Mouse (Mus musculus) urinary bladder, postnatal 14 days (tissue): ENCODE data around the gene Mospd2.

ENCODE experiments used
- DNase-seq: peaks from one replicate; pipeline ENCODE4 v3.0.0; 2021; ENCODE audit warnings: low spot score

The Mospd2 gene

DNA sequence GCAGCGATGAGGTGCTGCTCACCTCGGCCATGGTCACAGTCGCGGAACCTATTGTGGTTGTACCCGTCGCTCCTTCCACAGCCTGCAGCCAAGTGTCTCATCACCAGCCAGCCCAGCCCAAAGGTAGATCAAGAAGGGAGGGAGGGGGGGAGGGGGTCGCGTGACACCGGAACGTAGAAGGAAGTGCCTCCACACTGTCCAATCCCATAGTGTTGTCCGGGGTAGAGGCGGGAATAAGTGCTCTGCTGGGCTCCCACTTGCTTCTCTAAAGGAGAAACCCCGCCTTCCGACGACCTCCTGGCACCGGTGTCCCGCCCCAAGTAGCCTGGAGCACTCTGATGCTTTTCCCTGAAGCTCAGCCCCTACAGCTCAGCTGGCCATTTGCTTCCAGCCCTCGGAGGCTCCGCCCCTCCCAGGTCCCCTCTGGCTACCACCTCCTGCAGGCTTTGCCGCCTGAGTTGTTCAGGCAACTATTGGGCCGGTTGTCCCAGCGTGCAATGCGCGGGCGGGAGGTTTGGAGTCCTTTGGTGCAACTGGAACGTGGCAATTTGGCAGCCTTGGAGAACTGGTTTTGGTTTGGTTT lies at the start of gene Mospd2, which contains the start of gene Fancb:
TSS of gene Mospd2 (minus strand) at position 183 of the 583 bp plus-strand sequence.
TSS of gene Fancb (plus strand) at position 400 of the 583 bp plus-strand sequence.
- DNase-seq: peak; percentile 92

DNA sequence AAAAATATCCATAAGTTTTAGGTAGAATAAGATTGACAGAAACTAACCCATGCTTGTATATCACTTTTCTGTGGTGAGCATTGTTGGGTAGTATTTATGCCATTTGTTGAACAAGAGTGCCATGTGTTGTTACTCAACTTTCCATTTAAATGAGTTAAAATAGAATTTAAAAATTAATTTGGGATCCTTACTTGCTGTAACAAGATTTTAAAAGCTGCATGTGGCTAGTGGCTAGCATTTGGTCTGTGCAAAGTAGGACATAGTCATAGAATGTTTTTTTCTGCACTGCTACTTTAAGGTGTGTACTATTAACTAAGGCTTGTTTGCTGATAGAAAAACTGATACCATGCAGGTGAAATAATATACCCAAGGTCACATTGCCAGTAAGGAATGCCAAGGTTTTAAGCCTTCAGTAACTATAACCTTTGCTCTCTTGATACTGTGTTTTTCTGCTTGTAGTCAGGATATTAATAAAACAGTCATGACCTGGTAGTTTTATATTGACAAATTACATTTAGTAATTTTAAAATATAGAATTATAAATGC lies 24.7 kb upstream of the Mospd2 start, which contains the start of gene Gm17604:
TSS of gene Gm17604 (minus strand) at position 51 of the 546 bp plus-strand sequence.
- no peak for DNase-seq

DNA sequence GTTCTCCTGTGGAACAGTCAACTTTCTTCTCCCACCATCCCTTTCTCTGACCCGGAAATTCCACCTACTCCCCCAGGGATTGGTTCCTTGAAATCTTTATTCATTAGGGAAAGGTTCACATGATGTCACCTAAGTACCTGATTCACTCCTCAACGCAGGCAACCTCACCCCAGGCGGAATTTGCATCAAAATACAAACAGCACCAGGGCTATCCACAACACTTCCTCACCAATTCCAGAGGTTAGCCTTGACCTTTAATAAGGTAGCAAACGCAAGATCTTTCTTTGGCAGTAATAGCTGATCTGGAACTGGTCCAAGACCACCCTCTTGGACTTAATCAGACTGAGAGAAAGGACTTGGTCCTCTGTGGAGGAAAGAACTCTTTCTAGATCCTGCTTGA lies 23.0 kb upstream of the Mospd2 start:
- DNase-seq: no peak

DNA sequence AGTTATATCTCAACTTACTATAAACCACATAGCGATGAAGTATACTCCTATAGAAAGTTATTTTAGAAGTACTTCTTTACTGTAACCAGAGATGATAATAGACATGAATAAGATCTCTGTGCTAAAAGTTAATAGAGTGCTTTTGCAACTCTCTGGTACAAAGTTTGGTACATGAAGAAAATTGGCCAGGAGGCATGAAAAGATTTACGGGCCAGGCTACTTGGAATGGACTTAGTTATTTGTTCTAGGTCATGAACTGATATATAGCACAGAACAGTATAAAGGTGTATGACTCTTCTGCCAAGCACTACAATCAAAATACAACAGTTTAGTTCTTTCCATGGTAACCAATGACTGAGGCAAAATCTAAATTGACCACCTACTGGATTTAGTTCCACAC lies 1.3 kb downstream of the Mospd2 start:
- DNase-seq: no peak

DNA sequence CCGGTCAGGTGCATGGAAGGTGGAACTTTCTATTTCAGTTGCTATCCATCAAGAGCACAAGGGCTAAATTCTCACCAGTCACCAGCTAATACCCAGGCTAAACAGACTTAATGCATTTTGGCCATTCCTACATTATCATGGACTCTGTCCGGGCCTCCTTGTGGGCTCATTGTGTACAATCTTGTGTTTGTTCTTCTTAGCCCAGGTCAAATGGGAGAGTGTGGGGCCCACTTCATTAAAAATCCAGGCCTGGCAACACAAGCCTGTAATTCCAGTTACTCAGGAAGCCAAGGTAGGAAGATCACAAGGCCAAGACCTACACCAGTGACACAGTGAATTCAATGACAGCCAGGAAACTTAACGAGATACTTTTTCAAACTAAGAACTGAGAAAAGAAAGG lies 9.0 kb downstream of the Mospd2 start:
- DNase-seq: peak; percentile 8

DNA sequence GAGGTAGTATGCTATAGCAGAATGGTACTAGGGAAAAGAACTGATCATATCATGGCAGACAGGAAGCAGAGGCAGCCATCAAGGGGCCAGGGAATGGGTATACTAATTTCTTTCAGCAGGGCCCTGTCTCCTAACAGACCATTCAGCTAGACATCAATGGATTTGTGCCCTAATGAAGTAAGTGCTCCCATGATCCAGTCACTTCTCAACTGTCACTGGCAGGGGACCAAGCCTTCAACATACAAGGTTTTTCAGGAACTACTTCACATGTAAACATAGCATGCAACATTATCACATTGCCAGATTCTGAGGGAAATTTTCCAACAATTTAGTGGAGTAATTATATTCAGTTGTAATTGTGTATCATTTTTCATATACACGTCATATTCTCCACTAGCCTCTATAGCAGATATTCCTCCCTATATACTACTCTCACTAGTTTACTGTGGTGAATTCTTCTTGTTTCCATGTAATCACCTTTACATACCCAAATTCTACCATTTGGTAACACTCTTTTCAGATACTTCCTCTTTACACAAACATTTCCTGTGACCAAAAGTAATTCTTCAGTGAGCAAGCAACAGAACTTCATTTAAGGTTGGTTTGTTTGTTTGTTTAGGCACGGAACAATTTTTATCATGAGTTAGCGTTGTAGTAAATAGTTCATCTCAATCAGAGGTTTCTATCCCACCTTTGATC lies 14.3 kb downstream of the Mospd2 start:
- DNase-seq: no peak

DNA sequence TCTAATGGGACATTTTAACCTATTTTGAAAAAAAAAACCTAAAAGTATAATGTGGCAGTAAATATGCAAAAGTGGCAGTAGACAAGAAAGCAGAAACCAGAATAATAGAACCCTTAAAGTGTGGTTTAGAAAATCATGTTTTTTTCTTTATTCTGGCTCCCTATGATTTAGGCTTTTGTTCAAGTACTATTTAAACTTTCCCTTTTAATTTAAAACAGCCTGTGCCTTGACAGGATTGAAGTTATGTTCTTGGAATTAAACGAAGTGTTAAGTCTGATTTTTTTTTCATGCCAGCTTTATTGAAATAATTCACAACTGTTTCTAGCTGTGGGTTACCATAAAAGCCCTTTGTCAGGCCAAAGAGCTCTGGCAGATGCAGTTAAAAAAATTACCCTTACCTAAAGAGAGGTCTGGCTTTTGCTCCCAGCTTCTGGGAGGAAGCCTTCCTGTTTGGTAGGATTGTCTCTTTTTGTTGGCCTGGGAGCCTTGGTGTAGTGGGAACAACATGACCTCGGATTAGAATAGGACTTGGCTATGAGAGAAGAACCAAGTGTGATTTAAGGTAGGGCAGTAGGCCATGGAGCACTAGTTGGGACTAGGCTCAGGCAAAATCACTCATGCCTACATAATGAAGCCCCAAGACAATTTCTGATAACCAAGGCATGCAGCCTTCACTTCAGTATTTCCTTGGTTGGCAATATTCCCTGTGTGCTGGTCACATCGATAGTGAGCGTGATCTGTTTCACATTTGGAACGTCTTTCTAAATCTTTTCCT lies 27.4 kb downstream of the Mospd2 start:
- no peak for DNase-seq

DNA sequence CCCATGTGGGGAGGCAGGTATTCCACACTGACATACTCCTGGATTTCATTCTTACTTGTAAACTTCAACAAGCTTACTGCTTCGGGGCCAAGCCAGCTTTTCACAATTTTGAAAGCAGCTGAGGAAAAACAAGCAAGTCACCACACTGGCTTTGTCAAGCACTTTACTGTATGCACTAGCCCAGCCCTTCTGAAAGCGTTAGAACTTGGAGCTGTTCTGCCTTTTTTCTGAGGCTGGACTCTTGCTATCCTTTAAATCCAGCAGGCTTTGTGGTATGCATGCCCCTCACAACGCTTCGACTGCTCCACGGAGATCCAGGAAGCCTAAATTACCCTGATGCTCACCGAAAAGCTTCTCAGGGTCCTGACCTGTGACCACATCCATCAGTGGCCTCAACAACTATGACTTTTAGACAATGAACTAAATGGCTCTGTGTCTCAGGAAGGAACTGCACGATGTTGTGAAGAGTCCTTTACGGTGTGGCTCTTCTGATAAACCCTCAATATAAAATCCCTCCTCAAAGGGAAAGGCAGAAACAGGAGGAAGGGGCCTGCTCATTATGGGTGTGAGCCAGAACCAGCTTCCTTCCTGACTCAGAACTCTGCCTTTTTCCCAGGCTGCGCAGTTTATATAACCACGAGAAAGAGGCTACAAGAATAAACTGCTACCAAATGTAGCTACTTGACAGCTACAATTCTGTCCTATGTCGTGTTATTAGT lies 28.2 kb downstream of the Mospd2 start:
- no peak for DNase-seq

DNA sequence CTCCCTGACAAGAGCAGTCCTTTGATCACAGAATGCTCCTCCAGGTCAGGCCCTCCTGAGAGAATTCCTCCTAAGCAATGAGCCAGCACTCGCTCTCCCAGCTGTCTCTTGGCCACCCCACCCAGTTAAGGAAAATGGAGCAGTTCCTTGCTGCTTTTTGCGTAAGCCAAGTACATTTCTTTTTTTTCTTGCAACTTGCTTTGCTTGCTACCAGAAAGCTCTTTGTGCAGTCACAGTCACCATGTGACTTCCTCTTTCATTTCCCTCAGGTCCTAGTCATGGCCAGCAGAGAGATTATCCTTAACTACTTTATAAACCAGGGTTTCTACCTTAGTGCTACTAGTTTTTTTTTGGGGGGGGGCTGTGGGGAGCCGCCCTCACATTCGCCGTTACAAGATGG lies 38.6 kb downstream of the Mospd2 start:
- no peak for DNase-seq

DNA sequence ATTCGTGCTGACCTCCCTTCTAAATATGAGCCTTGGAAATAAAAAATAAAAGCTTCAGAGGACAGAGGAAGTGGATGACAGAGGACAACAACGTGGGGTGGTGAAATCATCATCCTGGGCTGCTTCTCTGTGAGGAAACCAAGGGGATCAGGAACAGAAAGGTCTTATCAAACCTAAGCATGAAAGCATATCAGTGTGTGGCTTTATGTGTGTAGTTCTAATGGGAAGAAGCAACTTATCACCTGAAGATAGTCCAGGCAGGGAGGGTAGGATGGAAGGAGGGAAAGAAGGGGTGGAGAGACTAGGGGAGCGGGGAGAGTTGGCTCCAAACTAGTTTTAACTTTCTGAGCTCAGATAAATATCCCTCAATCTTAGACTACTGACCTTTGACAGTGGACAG lies 67.2 kb downstream of the Mospd2 start:
- no peak for DNase-seq

DNA sequence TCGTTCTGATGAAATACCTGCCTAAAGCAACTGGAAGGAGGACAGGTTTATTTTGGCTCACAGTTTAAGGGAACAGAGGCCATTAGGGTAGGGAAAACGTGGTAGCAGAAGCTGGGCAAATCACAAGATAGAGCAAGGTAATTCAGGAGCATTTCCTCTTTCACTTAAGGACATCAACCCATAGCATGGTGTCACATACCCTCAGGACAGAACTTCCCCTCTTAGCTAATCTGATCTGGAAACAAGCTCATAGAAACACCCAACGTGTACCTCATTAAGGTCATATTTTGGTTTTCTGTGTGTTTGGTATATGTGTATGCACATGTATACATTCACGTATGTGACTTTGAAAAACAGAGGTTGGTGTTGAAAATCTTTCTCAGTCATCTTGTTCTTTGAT lies 68.0 kb downstream of the Mospd2 start:
- no peak for DNase-seq

DNA sequence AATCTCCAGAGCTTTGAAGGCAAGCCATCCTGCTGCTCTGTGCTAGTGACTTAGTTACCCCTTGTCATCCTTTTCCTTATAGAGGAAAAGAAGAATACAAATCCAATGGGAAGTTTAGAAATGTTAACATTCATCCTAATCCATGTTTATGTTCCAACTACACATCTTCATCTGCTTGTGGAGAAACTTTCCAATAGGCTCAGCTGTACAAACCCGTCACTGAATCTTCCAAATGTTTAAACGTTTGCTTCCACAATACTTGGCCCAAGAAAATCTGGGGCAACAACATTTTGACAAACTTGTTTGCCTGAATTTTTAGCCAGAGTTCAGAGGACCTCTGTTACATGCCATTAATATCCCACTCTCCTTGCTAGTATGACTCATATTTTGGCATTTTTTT lies 78.3 kb downstream of the Mospd2 start:
- DNase-seq: no peak

DNA sequence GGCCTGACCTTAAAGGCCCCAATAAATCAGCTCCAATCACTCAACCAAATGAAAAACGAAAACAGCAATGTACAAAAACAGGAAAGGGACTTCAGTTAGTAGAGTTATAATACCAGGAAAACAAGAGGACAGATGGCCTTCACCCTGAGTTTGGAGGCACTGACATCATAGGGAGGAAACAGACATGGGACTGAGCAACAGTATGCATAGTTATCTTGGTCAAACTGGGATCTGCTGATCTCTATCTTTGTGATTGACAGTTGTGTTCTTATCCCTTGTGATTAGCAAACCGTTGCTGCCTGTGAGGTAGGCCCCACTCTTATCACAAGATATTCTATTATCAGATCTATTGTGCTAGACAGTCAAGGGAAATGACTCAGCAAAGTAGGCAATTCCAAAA lies 80.4 kb downstream of the Mospd2 start:
- no peak for DNase-seq

DNA sequence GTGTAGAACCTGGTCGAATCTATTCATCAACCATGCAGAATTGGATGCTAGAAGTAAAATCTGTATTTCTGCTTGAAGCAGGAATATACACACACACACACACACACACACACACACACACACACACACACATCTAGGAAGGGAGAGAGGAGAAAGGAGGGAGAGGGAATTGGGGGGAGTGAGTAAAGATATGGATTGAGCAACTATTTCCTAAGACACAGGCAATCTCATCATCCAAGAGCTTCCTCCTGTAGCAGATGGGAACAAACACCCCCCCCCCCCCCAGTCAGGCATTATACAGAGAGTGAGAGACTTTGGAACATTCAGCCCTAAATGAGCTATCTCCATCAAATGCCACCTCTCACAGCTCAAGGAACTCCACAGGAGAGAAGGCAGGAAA lies 93.9 kb downstream of the Mospd2 start:
- DNase-seq: no peak
